Mouse (Mus musculus) layer of hippocampus, adult 9-10 months (tissue): Measurements from ENCODE around the gene Rgp1.

Source experiments
- DNase-seq: peaks from one replicate; pipeline ENCODE4 v3.0.0; 2022; ENCODE audit warnings: low spot score

Rgp1 gene

DNA sequence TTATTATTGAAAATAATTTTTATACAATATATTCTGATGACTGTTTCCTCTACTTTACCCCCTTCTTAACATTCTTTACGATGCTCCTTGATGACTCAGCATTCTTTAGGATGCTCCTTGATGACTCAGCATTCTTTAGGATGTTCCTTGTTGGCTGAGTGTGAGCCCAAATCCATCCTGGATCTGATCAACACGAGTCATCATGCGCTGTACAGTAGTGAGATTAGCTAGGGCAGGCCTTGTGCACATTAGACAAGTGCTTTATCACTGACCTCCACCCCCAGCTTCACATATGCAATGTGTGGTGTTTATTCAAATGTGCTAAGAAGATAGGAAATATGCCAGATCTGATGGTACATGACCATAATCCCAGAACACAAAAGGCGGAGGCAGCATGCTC, 19.7 kb downstream of the Rgp1 start:
- DNase-seq: no peak

DNA sequence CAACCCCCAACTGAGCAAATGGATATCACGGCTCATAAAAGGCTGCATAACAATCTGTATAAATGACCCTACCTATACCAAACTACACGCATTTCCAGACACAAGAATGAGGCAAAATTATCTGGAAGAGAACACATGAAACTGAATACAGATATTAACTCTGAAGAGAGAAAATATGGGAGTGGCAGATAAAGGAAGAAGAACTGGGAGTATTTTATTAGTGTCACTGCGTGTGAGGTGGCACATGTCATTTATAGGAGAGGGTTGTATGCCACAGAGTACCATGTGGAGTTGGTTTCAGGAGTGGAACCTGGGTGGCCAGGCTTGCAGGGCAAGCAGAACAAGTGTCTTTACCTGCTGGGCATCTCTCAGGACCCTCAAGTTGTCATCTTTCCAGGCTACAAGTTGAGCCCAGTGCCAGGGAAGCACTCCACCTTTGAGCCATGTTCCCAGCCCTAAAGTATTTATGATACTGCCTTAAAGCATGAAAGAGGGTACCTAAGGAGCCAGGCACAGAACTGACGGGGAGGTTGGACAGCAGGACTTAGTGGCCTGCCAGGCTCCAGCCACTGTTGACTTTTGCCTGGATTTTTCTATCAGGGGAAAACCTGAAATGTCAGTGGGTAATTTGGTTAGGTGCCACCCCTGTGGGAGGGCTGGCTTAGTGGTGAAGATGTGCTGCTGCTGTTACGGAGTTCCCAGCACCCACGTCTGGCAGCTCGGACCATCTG, 20.3 kb downstream of the Rgp1 start:
- DNase-seq: no peak

DNA sequence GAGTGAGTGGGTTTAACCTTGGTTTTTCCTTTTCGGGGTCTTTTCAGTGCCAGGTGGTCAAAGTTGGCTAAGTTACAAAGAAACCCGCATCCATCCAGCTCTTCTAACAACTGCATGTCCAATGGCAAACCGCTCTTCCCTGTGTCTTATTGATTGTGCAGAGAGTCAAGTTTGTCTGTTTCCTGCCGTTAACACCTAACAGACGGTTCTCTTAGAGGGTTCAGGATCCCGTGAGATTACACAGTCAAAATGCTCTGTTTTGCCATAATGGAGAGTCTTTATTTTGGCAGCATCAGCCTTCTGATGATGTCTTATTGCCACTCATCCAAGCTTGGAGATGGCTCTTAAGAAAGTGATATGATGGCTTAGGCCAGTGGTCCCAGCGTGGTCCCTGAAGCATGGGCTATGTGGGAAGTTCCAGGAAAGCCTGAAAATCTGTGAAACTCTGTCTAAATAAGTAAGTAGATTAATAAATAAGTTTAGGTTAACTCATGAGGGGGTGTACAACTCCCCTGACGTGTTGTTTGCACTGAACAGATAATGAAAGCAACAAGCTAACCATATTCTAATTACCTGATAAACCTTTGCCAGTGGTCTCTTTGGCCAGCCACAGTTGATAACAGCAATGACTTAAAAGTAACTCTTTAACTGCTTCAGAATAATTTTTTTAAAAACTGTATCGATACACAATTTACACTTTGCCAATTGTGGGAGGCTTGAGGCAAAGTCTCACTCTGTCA, 21.9 kb downstream of the Rgp1 start:
- no peak for DNase-seq

DNA sequence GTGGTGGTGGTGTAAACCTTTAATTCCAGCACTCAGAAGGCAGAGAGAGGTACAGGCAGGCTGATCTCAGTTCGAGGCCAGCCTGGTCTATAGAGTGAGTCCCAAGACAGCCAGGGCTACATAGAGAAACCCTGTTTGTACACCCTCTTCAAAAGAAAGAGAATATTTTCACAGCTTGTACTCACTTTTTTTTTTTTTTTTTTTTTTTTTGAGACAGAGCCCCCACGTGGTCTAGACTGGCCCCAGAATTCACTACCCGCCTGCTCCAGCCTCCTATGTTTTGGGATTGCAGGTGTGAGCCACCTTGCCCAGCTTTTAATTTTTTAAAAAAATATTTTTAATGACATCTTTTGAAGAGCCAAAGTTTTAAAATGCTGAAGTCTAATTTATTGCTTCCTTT, 25.6 kb downstream of the Rgp1 start:
- no peak for DNase-seq

DNA sequence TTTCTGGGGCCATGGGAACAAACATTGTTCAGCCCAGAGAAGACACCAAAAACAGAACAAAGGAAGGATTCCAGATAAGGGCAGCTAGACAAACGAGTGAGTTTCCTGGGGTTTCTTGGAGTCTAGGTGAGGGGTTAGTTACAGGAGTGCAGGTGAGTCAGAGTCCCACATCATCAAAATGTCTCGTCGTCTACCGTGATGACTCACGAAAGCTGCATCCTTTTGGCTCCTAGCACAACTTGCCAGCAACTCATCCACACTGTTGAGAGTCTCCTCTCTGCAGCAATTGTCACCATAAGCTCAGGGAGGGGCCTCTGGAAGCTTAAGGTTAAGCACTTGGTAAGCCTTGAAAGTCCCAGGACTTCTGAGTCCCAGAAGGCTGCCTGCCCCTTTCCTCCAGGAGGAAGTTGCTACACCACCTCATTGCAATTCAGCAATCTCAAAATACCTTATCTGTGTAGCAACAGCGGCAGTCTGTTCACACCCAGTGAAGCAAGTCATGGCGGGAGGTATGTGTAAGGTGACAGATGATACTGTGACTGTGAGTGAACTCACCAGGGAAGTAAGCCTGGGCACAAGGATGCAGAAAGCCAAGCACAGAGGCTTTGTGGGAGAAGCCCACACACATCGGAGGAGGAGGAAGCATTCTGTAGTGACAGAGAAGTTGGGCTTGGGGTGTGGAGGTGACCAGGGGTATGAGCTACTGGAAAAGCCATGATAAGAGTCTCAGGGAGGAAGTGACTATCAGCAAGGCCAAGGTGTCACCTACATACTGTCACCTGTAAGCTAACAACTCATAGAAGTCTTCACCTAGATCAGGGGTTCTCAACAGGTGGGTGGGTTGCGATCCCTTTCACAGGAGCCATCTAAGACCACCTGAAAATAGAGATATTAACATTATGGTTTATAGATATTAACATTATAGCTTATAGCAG, 26.5 kb downstream of the Rgp1 start:
- DNase-seq: no peak

DNA sequence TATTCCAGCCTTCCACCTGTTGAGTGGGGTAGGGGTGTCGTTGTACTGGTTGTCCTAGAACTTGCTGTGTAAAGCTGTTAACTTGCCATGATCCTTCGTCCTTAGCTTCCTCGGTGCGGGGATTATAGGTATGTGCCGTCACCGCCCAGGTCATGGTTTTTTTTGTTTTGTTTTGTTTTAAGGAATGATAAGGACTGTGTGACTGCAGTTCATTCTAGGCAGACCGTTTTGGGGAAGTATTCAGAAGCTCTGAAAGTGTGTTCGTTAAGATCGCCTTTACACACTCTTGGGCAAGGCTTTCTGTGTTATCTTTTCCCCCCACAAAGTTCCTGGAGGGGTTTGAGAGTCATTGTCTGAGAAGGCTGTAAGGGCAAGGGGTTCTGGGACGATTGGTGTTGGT, 34.0 kb downstream of the Rgp1 start:
- no peak for DNase-seq

DNA sequence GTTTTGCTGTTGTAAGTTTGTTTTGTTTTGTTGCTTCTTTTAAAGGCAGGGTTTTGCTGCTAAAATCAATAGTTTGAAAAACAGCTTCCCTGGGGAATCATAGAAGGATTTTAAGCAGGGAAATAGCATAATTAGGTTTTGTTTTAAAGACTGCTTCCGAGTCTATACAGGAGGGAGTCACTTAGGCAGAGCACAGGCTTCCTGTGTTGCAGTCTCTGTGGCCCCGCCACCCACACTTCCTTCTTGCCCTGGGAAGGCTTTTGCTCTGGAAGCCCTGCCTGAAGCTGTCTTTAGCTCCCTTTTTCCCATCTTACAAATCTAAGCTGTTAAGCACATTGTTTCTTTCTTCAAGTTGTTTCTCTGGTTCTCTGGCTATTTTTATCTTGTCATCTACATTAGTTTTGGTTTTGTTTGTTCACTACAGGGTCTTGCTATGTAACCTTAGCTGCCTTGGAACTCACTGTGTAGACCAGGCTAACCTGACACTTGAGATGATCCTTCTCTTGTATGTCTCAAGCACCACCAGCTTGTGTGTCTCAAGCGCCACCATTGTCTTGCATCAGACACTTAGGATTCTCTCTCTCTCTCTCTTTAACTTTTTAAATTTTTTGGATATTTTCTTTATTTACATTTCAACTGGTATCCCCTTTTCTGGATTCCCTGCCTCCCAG, 34.7 kb downstream of the Rgp1 start:
- DNase-seq: no peak

DNA sequence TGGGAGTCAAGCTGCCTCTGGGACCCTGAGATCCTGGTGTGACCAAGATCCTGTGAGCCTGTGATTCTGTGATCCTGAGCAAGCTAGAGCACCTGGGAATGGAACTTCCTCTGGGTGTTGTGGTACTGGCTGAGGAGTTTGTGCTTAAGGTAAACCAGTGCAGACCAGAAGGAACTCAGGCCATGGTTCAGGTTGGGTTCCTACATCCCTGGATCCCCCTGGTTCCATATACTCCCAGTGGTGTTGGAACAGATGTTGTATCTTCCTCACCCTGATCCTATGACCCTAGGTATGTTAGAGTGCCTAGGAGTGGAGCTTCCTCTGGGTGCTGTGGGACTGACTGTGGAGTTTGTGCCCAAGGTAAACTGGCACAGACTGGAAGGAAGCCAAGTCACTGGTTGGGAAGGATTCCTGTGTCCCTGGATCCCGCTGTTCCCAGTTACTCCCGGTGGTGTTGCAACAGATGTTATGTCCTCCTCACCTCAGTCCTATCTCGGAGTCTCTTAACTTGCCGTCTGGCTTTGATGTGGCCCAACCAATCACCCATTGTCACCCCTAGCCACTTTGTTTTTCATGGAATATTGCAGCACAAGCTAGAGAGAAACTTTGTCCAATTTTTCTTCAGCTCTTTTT, 41.7 kb downstream of the Rgp1 start:
- no peak for DNase-seq

DNA sequence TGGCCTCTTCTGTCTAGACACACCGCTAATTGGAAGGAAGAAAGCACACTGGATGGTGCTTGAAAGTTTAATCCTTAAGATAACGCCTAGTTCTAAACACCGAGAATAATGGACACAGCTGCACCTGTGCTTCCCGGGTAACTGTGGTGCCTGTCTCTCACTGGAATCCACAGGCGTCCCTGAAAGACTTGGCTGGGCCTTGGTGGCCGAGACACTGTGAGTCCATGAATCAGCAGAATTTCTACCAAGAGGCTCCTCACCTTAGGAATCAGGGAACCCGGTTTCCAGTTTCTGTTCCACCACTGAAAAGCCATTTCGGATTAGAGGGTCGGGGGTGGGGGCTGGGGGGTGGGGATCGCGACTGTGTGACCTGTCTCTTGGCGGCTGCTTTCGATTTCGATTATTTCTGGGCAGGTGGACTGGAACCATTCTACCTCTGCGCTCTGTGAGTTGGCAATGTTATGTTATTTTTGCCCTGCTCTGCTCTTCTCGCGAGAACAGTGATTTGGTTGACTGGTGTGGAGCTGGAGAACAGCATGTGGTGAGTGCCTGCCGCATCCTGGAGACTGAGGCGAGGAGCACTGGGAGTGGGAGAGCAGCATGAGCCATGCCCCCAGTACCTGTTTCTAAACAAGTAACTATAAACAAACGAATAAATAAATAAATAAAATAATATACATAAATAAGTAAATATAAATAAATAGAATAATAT, 50.7 kb downstream of the Rgp1 start:
- no peak for DNase-seq

DNA sequence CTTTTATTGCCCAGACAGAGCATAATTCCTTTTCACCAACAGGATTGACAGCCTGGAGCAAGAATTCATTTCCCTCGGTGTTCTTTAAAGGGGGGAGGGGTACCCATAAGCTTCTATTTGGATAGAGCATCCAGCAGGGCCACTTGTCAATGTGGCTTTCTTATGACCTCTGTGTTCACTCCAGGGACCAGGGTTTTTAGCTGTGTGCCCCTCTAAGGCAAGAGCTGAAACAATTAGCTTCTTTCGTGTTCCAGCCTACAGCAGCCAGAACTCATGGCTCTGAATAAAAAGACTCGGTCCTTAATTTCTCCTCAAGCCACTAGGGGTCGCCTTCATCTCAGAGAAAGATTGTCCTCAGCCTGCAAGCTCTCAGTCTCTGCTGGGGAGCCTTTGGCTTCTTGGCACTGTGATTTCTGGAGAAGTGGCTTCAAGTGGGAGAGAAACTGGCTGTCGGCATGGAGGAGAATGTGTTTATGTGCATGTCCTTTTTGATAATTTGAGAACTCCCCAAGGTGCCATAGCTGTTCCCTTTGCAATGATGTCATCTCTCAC, 51.6 kb downstream of the Rgp1 start:
- peak; percentile 91 for DNase-seq

DNA sequence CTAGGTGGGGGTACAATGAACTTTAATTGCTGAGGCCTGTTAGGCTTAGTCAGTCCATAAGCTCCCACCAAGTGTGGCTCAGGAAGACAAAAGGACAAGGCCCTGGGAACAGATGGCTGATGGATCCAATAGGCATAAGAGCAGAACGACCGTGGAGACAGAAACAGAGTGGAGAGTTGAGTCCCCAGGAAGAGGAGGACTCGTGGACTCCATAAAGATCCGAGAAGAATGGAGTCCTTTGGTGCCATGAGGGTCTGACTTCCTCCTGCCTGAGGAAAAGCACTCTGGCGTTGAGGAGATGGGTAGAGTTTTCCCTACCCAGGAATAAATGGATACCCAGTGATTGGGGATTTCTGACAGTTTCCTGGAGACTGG, 52.1 kb downstream of the Rgp1 start:
- no peak for DNase-seq

DNA sequence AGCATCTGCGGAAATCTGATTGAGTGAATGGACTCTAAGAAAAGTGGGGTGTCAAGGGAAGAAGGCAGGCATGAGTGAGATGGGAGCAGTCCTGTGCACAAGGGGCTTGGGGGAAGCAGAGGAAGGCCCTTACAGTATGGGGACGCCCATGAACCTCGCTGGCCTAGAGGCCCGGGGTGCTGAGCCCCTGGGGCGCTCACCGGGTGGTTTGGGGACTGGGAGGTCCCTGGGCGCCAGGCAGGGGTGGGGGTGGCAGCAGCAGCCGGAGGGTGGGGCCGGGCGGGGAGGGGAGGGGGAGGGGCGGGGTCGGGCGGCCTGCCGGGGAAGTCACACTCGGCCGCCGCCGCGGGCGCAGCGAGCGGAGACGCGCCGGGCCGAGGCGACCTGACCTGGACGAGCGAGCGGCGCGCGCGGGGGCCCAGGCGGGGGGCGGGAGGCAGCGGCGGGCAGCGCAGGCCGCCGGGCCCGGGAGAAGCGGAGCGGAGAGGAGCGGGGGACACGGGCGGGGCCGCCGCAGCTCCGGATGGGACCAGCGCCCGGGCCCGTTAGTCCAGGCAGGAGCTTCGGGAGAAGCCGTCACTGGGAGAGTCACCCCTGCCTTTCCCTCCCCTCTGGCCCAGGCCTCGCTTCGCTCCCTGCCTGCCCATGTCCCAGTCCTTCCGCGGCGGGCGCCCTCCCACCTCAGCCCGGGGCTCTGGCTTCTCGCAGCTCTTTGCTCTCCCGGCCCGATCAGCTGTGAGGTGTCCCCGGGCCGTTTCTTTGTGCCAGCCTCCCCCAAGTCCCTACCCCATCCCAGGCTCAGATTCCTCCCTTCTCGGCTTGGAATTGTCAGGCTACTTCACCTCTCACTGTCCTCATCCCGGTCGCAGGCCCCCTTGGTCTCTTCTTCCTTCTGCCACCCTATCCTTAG, 52.8 kb downstream of the Rgp1 start, which contains the start of gene Npr2:
Npr2 (plus strand) TSS at position 890 of the 910 bp plus-strand sequence.
- DNase-seq: no peak

DNA sequence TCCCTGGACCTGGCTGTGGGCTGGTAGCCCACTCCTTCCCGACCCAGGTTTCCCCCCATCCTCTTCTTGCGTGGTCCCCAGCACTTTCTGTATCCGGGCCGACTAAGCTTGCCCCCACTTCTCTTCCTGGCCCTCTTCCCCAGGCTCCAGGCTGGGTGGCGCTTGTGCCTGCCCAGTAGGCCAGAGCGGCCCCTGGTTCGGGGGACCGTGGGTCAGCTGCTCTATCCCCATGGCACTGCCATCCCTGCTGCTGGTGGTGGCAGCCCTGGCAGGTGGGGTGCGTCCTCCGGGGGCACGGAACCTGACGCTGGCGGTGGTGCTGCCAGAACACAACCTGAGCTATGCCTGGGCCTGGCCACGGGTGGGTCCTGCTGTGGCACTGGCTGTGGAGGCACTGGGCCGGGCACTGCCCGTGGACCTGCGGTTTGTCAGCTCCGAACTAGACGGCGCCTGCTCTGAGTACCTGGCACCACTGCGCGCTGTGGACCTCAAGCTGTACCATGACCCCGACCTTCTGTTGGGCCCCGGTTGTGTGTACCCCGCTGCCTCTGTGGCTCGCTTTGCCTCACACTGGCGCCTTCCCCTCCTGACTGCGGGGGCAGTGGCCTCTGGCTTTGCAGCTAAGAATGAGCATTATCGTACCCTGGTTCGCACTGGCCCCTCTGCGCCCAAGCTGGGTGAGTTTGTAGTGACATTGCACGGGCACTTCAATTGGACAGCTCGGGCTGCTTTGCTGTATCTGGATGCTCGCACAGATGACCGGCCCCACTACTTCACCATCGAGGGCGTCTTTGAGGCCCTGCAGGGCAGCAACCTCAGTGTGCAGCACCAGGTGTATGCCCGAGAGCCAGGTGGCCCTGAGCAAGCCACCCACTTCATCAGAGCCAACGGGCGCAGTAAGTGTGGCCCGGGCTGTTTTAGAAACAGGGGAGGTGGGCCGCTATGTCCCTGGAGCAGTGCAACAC, 53.7 kb downstream of the Rgp1 start:
- no peak for DNase-seq

DNA sequence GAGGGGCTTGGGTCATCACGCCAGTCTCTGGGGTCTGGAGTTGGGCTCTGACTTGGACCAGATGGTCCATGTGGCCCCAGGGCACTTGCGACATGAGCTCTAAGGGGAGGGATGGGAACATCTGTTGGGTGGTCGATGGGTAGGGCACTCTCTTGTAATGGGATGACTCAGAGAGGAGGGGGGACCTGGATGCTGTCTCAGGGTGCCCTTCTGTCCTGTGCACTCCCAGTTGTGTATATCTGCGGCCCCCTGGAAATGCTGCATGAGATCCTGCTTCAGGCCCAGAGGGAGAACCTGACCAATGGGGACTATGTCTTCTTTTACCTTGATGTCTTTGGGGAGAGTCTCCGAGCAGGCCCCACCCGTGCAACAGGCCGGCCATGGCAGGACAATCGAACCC, 54.8 kb downstream of the Rgp1 start:
- no peak for DNase-seq

DNA sequence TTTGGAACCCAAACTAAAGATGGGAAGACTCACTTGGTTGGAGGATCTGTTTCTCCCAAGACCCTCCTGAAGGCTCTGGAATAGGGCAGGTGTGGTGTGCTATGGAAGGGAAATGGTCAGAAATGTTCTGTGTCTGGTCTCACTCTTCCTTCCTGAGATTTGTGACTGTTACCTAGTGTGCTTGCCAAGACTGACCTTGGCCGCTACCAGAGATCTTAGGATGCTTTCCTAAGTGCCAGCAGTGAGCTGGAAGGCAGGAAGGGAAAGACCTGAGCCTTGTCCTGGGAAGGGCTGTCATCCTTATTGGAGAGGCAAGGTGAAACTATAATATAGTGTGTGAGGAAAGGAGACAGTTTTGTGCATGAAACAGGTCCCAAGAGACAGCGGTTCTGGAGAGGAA, 55.2 kb downstream of the Rgp1 start:
- DNase-seq: no peak

DNA sequence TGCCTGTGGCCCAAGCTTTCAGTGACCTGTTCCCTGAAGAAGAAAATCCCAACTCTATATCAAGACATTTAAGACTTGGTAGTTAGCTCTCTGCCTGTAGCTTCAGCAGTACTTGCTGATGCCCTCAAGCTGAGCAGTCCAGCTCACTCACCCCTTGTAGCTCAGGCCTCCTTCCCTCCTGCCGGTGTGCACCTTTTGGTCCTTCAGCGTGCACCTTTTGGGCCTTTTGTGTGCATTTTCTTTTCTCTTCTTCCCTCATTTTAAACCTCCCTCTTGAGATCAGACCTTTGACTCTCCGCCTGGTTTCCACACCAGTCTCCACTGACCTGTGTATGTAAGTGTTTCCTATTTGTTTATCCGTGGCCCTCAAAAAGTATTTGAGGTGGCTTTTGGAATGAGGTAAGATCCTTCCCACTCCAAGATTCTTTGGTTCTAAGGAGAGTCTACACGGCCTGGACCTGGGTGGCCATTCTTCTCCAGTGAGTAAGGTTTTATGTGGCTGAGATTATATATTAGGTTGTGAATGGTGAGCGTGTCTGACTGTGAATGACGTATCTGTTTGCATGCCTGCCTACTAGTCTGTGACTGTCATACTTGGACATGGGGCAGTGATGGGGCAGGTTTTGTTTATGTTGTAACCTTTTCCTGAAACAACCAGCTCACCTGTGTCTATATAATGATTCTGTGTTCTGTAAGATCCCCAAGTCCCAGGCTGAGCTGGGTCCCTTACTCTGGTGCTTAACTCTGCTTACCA, 56.3 kb downstream of the Rgp1 start:
- DNase-seq: no peak

DNA sequence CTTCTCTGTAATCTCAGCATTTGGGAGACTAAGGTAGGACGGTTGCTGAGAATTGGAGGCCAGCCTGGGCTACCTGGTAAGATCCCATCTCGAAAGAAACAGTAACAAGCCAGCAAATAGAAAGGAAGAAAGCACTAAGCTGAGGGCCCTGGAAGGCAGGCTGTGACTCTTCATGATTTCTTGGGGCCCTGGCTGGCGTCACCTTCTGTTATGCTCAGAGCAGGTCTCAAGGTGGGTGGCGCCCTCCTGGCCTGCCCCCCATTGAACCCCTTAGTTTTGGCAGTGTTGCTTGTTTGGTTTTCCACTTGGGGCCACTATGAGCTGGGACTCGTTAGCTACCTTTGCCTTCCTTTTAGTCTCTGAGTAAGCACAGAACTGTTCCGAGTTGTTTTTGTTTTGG, 58.2 kb downstream of the Rgp1 start:
- no peak for DNase-seq
